Mouse (Mus musculus) limb, embryonic 10.5 days (tissue): ENCODE measurements at regions not wholly inside any gene's neighbourhood (a gene's known extent, or its start where the extent isn't known, plus 50 kb on each side); places are given as distances from the start of the nearest gene placed in this dataset.

Experiments used
- DNase-seq: peaks from one replicate; pipeline ENCODE4 v3.0.0-alpha.2; 2017; ENCODE audit warnings: low spot score
- H3K27ac ChIP-seq: fragments of 300-500 bp; sonication (generic); 2 replicates; pipeline ENCODE4 v1.5.1; 2016; ENCODE audit warnings: mild to moderate bottlenecking
- H3K27me3 ChIP-seq: fragments of 300-500 bp; sonication (generic); 2 replicates; pipeline ENCODE4 v1.6.1; 2016; ENCODE audit warnings: low read depth, mild to moderate bottlenecking; ENCODE audit not compliant: poor library complexity, severe bottlenecking
- H3K36me3 ChIP-seq: fragments of 300-500 bp; sonication (generic); 2 replicates; pipeline ENCODE4 v1.6.1; 2016; ENCODE audit warnings: mild to moderate bottlenecking, moderate library complexity
- H3K4me1 ChIP-seq: fragments of 300-500 bp; sonication (generic); 2 replicates; pipeline ENCODE4 v1.6.1; 2016
- H3K4me3 ChIP-seq: fragments of 300-500 bp; sonication (generic); 2 replicates; pipeline ENCODE4 v1.5.1; 2016; ENCODE audit warnings: mild to moderate bottlenecking, moderate library complexity
- H3K9me3 ChIP-seq: fragments of 300-500 bp; sonication (generic); replicated peaks from 2 replicates; pipeline ENCODE4 v1.6.1; 2016; ENCODE audit warnings: mild to moderate bottlenecking
- WGBS: fragments of 180-500 bp; shearing (Covaris S2); methylation state at CpG from one replicate; pipeline ENCODE4 v1.1.7; 2016; 5-methylcytosine and 5-hydroxymethylcytosine counted together

- Histone ChIP-seq H3K4me3 (no peak overlapping the region), H3K9me3 (no peaks in the 10 kb centered on the region), H3K4me1 (no peaks in the 10 kb centered on the region), H3K36me3 (no peaks in the 10 kb centered on the region), H3K27me3 (no peaks in the 10 kb centered on the region), H3K27ac (no peak overlapping the region)
- no peak for DNase-seq
- WGBS = 90% methylated on average over 3 of the region's 3 CpGs
These were observed 339.5 kb downstream of the Ppargc1a start for GRCm38 (mm10) chr5:51227996-51228395.

- Histone ChIP-seq H3K36me3 (no peaks in the 10 kb centered on the region), H3K27me3 (no peaks in the 10 kb centered on the region), H3K27ac (no peak overlapping the region), H3K9me3 (no peaks in the 10 kb centered on the region), H3K4me1 (no peaks in the 10 kb centered on the region), H3K4me3 (no peak overlapping the region)
- no peak for DNase-seq
- WGBS = 83% methylated on average over 1 of the region's 1 CpGs
These were observed 364.3 kb downstream of the Ppargc1a start for GRCm38 (mm10) chr5:51203266-51203665.

DNA sequence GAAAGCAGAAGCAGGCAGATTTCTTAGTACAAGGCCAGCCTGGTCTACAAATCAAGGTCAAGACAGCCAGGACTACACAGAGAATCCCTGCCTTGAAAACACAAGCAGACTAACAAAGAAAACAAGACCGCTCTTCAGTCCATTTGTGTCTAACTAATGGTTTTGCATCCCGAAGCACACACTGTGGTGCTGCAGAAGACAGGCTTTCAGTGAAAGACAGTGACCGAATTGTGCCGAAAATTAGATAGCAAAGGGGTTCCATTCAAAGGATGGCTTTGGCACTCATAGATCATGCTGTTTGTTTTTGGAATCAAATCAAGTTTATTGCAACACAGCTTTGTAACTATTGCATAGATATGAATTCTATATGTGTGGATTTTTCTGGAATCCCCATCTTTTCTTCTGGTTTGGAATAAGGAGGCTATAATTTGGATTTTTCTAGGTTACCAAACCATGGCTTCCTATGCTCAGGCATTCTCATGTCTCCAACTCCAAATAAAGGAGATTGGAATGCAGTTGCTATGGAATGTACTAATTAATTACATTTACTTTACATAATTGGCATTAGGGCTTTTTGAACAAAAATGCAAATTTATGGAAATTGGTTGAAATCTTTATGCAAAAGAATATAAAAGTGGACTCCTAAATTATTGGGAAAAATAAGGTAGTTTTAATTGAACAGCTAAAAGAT, 364.9 kb downstream of the Ppargc1a start:
- Histone ChIP-seq H3K4me1 (no peaks in the 10 kb centered on the region), H3K9me3 (no peaks in the 10 kb centered on the region), H3K4me3 (no peak overlapping the region), H3K27ac (no peak overlapping the region), H3K27me3 (no peaks in the 10 kb centered on the region), H3K36me3 (no peaks in the 10 kb centered on the region)
- no peak for DNase-seq
- 90% methylated on average over 4 of the region's 4 CpGs for WGBS

GRCm38 (mm10) chr5:51196393-51197347, 370.9 kb downstream of the Ppargc1a start:
- H3K4me1 ChIP-seq = no peaks in the 10 kb centered on the region
- H3K4me3 ChIP-seq = no peak overlapping the region
- H3K27ac ChIP-seq = no peak overlapping the region
- H3K9me3 ChIP-seq = no peaks in the 10 kb centered on the region
- H3K36me3 ChIP-seq = no peaks in the 10 kb centered on the region
- 81% methylated on average over 4 of the region's 4 CpGs for WGBS
- no peaks in the 10 kb centered on the region for H3K27me3 ChIP-seq
- DNase-seq = no peak

DNA sequence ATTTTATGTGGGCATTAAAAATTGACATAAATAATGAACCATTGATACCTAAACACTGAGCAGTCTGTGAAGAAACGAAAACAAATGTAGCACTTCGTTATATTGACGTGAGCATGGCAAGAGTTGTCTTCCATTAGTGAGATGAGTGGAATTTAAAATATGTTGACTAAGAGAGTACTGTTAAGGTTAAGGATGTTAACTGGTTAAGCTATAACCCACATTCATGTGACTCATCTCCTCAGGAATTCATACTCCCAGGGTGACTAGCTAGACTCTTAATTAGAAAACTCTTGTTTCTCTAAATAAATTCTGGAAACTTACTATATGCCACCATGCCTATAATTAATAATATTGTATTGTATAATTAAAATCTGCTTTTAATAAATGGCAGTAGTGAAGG, 376.9 kb downstream of the Ppargc1a start:
- 85% methylated on average over 3 of the region's 3 CpGs for WGBS
- Histone ChIP-seq H3K27ac (no peak overlapping the region), H3K9me3 (no peaks in the 10 kb centered on the region), H3K36me3 (no peaks in the 10 kb centered on the region), H3K27me3 (no peaks in the 10 kb centered on the region), H3K4me1 (no peaks in the 10 kb centered on the region), H3K4me3 (no peak overlapping the region)
- DNase-seq = no peak

GRCm38 (mm10) chr5:51169828-51170227, 397.7 kb downstream of the Ppargc1a start:
- Histone ChIP-seq H3K36me3 (no peaks in the 10 kb centered on the region), H3K9me3 (no peaks in the 10 kb centered on the region), H3K4me1 (peaks cover 4% of the 10 kb centered on the region), H3K27me3 (no peaks in the 10 kb centered on the region), H3K27ac (no peak overlapping the region), H3K4me3 (no peak overlapping the region)
- no peak for DNase-seq
- 94% methylated on average over 1 of the region's 1 CpGs for WGBS

DNA sequence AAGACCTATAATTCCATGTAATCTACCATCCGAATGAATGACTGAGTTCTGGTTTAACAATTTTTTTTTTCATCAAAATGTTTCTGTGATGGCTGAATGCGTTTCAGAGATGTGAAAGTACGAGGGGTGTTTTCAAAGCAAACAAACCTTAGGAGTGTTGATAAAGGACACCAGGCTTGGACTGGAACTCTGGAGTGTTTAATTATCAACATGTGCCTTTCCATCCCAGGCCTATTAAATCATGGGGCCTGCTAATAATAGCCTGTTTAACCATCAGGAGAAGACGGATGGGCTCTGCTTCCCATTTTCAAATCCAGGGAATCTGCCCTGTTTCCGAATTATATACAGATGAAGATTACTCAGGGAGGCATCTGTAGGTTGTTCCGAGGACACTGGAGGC, 399.3 kb downstream of the Ppargc1a start:
- Histone ChIP-seq H3K4me3 (no peak overlapping the region), H3K9me3 (no peaks in the 10 kb centered on the region), H3K27me3 (no peaks in the 10 kb centered on the region), H3K36me3 (no peaks in the 10 kb centered on the region), H3K4me1 (peaks cover 4% of the 10 kb centered on the region), H3K27ac (no peak overlapping the region)
- 36% methylated on average over 6 of the region's 6 CpGs for WGBS
- DNase-seq = no peak

GRCm38 (mm10) chr5:51156901-51157300, 410.6 kb downstream of the Ppargc1a start:
- no peak for DNase-seq

DNA sequence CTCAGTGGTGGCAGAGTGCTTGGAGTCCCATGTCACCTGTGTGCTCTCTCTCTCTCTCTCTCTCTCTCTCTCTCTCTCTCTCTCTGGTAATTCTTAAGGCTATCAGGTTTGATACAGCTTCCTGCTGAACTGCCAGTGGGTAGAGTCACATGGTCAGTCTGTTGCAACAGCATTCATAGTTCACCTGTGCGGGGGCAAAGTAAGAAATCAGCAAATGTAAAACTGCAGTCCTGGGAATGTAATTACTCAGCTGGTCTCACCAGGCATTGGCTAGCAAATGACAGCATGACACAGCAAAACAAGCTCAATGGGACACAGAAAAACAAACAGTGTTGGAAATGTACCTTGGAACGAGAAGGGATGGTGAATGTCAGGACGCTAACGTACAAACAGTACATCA, 422.7 kb downstream of the Ppargc1a start:
- Histone ChIP-seq H3K27me3 (no peaks in the 10 kb centered on the region), H3K36me3 (no peaks in the 10 kb centered on the region), H3K9me3 (no peaks in the 10 kb centered on the region), H3K27ac (no peak overlapping the region), H3K4me3 (no peak overlapping the region), H3K4me1 (no peaks in the 10 kb centered on the region)
- WGBS = 93% methylated on average over 4 of the region's 4 CpGs
- DNase-seq = no peak

More at GRCm38 (mm10) chr5:51156901-51157300, 410.6 kb downstream of the Ppargc1a start:
- no peaks in the 10 kb centered on the region for H3K27me3 ChIP-seq
- no peaks in the 10 kb centered on the region for H3K9me3 ChIP-seq
- no peak overlapping the region for H3K27ac ChIP-seq
- WGBS = 73% methylated on average over 3 of the region's 3 CpGs
- H3K4me3 ChIP-seq = no peak overlapping the region
- no peaks in the 10 kb centered on the region for H3K4me1 ChIP-seq
- no peaks in the 10 kb centered on the region for H3K36me3 ChIP-seq

DNA sequence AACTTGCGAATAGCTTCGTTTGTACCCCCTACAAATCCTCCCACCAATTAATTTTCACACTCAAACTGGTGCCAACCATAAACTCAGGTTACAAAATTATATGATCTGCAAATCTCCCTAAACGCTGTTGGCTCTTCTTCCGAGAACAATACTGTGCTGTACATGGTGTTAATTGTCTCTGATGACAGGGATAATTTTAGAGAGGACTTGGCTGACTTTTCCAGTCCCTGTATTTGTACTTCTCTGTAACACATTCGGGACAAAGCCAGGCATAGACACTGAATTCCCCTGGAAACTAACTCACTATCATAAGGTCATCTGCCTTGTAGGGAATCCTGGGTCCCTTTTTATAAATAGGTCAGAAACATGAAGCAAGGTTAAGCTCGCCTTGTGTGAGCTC, 442.4 kb downstream of the Ppargc1a start:
- 86% methylated on average over 6 of the region's 6 CpGs for WGBS
- H3K4me1 ChIP-seq = no peaks in the 10 kb centered on the region
- no peak overlapping the region for H3K27ac ChIP-seq
- no peak overlapping the region for H3K4me3 ChIP-seq
- H3K9me3 ChIP-seq = no peaks in the 10 kb centered on the region
- no peaks in the 10 kb centered on the region for H3K27me3 ChIP-seq
- no peak for DNase-seq
- H3K36me3 ChIP-seq = no peaks in the 10 kb centered on the region

DNA sequence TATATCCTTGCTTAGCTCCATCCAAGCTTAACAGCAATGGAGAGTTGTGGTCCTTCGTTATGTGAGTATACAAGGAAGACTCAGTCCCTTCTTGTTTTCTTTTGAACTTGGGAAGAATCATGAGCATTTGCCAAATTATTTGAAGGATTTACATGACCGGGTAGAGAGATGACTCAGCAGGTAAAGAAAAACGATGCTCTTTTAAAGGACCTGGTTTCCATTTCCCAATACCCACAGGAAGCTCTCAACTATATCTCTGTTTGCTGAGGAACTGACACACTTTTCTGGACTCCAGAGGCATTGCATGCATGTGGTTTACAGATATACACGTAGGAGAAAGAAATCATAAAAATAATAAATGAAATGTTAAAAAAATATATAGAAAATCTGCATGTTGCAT, 457.5 kb downstream of the Ppargc1a start:
- Histone ChIP-seq H3K4me3 (no peak overlapping the region), H3K9me3 (no peaks in the 10 kb centered on the region), H3K27me3 (no peaks in the 10 kb centered on the region), H3K36me3 (no peaks in the 10 kb centered on the region), H3K4me1 (no peaks in the 10 kb centered on the region), H3K27ac (no peak overlapping the region)
- no peak for DNase-seq
- 86% methylated on average over 4 of the region's 4 CpGs for WGBS

- Histone ChIP-seq H3K27me3 (no peaks in the 10 kb centered on the region), H3K4me1 (no peaks in the 10 kb centered on the region), H3K36me3 (no peaks in the 10 kb centered on the region), H3K4me3 (no peak overlapping the region), H3K27ac (no peak overlapping the region), H3K9me3 (no peaks in the 10 kb centered on the region)
- WGBS = 89% methylated on average over 1 of the region's 1 CpGs
- DNase-seq = no peak
These were observed 458.8 kb downstream of the Ppargc1a start for GRCm38 (mm10) chr5:51108737-51109136.

DNA sequence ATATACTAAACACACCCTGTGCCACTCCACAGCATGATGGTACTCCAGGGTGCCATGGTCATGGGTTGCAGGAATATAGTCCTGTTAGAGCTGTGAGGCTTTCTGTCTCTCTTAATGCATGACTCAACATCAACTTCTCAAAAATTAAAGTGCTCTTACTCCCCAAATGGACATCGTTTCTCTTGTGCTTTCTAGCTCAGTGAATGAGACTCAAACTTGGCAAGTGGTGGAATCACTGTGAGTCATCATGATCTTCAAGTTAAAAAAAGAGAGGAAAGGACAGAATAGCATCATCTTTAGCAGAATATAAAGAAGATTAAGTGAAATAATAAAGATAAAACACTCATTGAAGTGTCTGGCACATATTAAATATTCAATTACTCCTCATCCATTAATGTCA, 459.3 kb downstream of the Ppargc1a start:
- Histone ChIP-seq H3K36me3 (no peaks in the 10 kb centered on the region), H3K9me3 (no peaks in the 10 kb centered on the region)
- no peak for DNase-seq

More for the DNA sequence above, 459.3 kb downstream of the Ppargc1a start:
- WGBS = 81% methylated on average over 1 of the region's 1 CpGs
- Histone ChIP-seq H3K27ac (no peak overlapping the region), H3K27me3 (no peaks in the 10 kb centered on the region), H3K4me3 (no peak overlapping the region), H3K4me1 (no peaks in the 10 kb centered on the region)
